Mouse (Mus musculus) MEL (cell line): ENCODE data around the gene Gm42791. TPM values are rescaled to one million over a fixed set of nuclear protein-coding genes. Genes with fewer than 3 reads are reported as not detected.

Experiments used
- DNase-seq: peaks from one replicate; pipeline ENCODE4 v3.0.0; 2011; ENCODE audit warnings: low read depth, low spot score
- H3K27ac ChIP-seq: 2 replicates; pipeline ENCODE4 v1.5.1; 2012; ENCODE audit warnings: low read depth, mild to moderate bottlenecking, control low read depth, low read length, moderate library complexity; ENCODE audit not compliant: control insufficient read depth
- H3K27me3 ChIP-seq, 2 experiments: fragments of 150-350 bp in 1 of 2; sonication (generic) in 1 of 2; 2 replicates each; pipeline ENCODE4 v1.6.1; 2012; ENCODE audit warnings: low read length in 2 of 2, mild to moderate bottlenecking in 2 of 2, improper control_type of control experiment in 1 of 2, moderate library complexity in 1 of 2; ENCODE audit not compliant: insufficient read depth in 2 of 2, control insufficient read depth in 1 of 2
- H3K36me3 ChIP-seq, 2 experiments: 2 replicates each; pipeline ENCODE4 v1.6.1; 2012 to 2014; ENCODE audit warnings: low read length in 2 of 2, improper control_type of control experiment in 1 of 2, inconsistent platforms in 1 of 2, mild to moderate bottlenecking in 1 of 2; ENCODE audit not compliant: insufficient read depth in 2 of 2, control insufficient read depth in 1 of 2
- H3K4me1 ChIP-seq, 2 experiments: fragments of 150-350 bp in 1 of 2; sonication (generic) in 1 of 2; 2 replicates each; pipeline ENCODE4 v1.6.1; 2012; ENCODE audit warnings: low read length in 2 of 2, improper control_type of control experiment in 1 of 2, mild to moderate bottlenecking in 1 of 2; ENCODE audit not compliant: insufficient read depth in 2 of 2, control insufficient read depth in 1 of 2
- H3K4me3 ChIP-seq, 2 experiments: fragments of 150-350 bp in 1 of 2; sonication (generic) in 1 of 2; 2 replicates each; pipeline ENCODE4 v1.5.1; 2012; ENCODE audit warnings: low read depth in 2 of 2, low read length in 2 of 2, mild to moderate bottlenecking in 2 of 2, moderate library complexity in 2 of 2, control low read depth in 1 of 2, improper control_type of control experiment in 1 of 2; ENCODE audit not compliant: control insufficient read depth in 1 of 2, insufficient read depth in 1 of 2
- H3K79me2 ChIP-seq: 2 replicates; pipeline ENCODE4 v1.6.1; 2012; ENCODE audit warnings: mild to moderate bottlenecking, low read length, moderate library complexity; ENCODE audit not compliant: control insufficient read depth, poor library complexity, insufficient read depth
- H3K9ac ChIP-seq: 2 replicates; pipeline ENCODE4 v1.6.1; 2012; ENCODE audit warnings: low read depth, mild to moderate bottlenecking, control low read depth, low read length, moderate library complexity; ENCODE audit not compliant: control insufficient read depth, poor library complexity, severe bottlenecking
- H3K9me3 ChIP-seq: fragments of 150-350 bp; sonication (generic); replicated peaks from 2 replicates; pipeline ENCODE4 v1.6.1; 2012; ENCODE audit warnings: mild to moderate bottlenecking, low read length, improper control_type of control experiment, moderate library complexity; ENCODE audit not compliant: insufficient read depth
- E2F4 ChIP-seq: IDR thresholded peaks from 2 replicates; pipeline ENCODE4 v1.6.1; 2011; ENCODE audit warnings: low read depth, low read length, improper control_type of control experiment, borderline replicate concordance
- GATA1 ChIP-seq: IDR thresholded peaks from 2 replicates; pipeline ENCODE4 v1.6.1; 2011; ENCODE audit warnings: low read depth, low read length, improper control_type of control experiment
- KAT2A ChIP-seq: conservative IDR thresholded peaks from 2 replicates; pipeline ENCODE4 v1.6.1; 2012; ENCODE audit warnings: low read depth, low read length, improper control_type of control experiment, inconsistent platforms
- MAFK ChIP-seq: IDR thresholded peaks from 2 replicates; pipeline ENCODE4 v1.6.1; 2011; ENCODE audit warnings: low read depth, mild to moderate bottlenecking, low read length, improper control_type of control experiment, borderline replicate concordance
- MAX ChIP-seq: IDR thresholded peaks from 2 replicates; pipeline ENCODE4 v1.6.1; 2011; ENCODE audit warnings: low read length, improper control_type of control experiment
- MYC ChIP-seq: IDR thresholded peaks from 2 replicates; pipeline ENCODE4 v1.6.1; 2011; ENCODE audit warnings: low read depth, mild to moderate bottlenecking, low read length, improper control_type of control experiment, moderate library complexity
- NELFE ChIP-seq: IDR thresholded peaks from 2 replicates; pipeline ENCODE4 v1.6.1; 2011; ENCODE audit warnings: low read depth, low read length, improper control_type of control experiment
- NRF1 ChIP-seq: IDR thresholded peaks from 2 replicates; pipeline ENCODE4 v1.6.1; 2014; ENCODE audit warnings: low read depth, mild to moderate bottlenecking, inconsistent platforms, low read length, improper control_type of control experiment, moderate library complexity; ENCODE audit not compliant: poor library complexity, insufficient read depth, severe bottlenecking
- SIN3A ChIP-seq: IDR thresholded peaks from 2 replicates; pipeline ENCODE4 v1.6.1; 2012; ENCODE audit warnings: low read length, improper control_type of control experiment, inconsistent platforms
- USF1 ChIP-seq: IDR thresholded peaks from 2 replicates; pipeline ENCODE4 v1.6.1; 2014; ENCODE audit warnings: low read depth, mild to moderate bottlenecking, inconsistent platforms, low read length, improper control_type of control experiment, moderate library complexity
- USF2 ChIP-seq, 2 experiments: IDR thresholded peaks; 2 replicates each; pipeline ENCODE4 v1.6.1; 2011 to 2012; ENCODE audit warnings: improper control_type of control experiment in 2 of 2, low read length in 2 of 2, borderline replicate concordance in 1 of 2, inconsistent platforms in 1 of 2, low read depth in 1 of 2, mild to moderate bottlenecking in 1 of 2; ENCODE audit not compliant: insufficient read depth in 1 of 2
- polyA plus RNA-seq, 2 experiments: library from polyadenylated mRNA; stranded (reverse) in 1 of 2; unstranded in 1 of 2; fragments of >175 nt in 1 of 2; fragments of >200 nt in 1 of 2; gene quantifications; 2 replicates each; pipeline versions ENCODE4 v1.2.1 to v1.2.4; 2012; ENCODE audit warnings: low replicate concordance in 2 of 2, low read depth in 1 of 2; ENCODE audit not compliant: insufficient read length in 2 of 2, insufficient read depth in 1 of 2, missing spikeins in 1 of 2
- total RNA-seq: library from RNA; depleted of rRNA; stranded (reverse); fragments of 300-350 nt; gene quantifications from 2 replicates; pipeline ENCODE4 v1.2.3, GENCODE M21; 2012

Gm42791 gene
- total and polyA plus RNA-seq, 3 experiments = 1.2 to 2.1 TPM; not detected in 1

DNA sequence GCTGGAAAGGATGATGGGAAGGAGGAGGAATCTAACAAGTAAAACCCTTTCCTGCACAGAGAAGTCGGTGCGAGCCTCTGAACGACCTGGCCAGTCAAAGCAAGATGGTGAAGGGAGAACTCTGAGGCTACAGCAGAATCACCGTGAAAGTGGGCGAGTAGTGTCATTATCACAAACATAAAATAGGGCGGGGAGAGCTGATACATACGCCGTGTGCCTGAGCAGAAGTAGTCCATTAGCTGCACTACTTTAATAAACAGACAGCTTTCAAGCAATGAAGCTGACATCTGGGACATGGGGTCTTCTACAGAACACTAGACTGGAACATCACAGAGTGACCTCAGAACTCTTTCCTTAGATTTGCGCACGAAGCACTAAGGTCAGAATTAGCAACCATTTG is 98.4 kb downstream of the Gm42791 start (continued):
- no peak for TF ChIP-seq USF2 (IDR thresholded peaks at IDR 0.05; ENCODE audit: borderline replicate concordance in 1 of 2, insufficient read depth in 1 of 2, low read depth in 1 of 2, low read length in 2 of 2)
- TF ChIP-seq MAFK = no peak
- TF ChIP-seq, all 39 proteins: peak for 12

DNA sequence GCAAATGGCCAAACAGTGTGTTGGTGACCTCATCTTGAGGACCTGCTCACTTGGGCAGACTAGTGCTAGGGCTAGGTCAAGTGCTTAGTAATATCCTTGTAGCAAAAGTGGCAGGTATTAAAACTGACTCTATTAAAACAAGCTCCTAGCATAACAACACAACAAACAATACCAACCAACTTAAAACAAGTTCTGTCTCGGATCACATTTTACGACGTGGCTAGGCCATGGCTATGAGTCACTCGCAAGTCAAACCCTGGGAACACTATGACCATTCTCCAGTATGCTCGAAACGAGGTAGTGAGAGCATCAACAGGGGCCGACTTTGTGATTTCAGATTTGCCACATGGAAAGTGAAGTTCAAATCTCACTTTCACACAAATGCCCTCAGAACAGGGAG is 99.1 kb downstream of the Gm42791 start:
- TF ChIP-seq MAX = 0 out of 2 replicates have a peak, but pooled peaks have one; percentile 27
- no peak for TF ChIP-seq USF1
- Histone ChIP-seq H3K4me3 (peak overlapping the region in 1 of 2 experiments; percentile 27; a peak in 1 of 4 replicates), H3K9me3 (no peaks in the 10 kb centered on the region), H3K9ac (peak overlapping the region; percentile 72), H3K79me2 (no peaks in the 10 kb centered on the region), H3K27me3 (no peaks in the 10 kb centered on the region), H3K4me1 (peaks cover 14 to 29% of the 10 kb centered on the region in 2 experiments), H3K27ac (peak overlapping the region; percentile 95), H3K36me3 (peaks cover 0 to 26% of the 10 kb centered on the region in 2 experiments; a peak in 2 of 4 replicates)
- peak; percentile 44 for DNase-seq

DNA sequence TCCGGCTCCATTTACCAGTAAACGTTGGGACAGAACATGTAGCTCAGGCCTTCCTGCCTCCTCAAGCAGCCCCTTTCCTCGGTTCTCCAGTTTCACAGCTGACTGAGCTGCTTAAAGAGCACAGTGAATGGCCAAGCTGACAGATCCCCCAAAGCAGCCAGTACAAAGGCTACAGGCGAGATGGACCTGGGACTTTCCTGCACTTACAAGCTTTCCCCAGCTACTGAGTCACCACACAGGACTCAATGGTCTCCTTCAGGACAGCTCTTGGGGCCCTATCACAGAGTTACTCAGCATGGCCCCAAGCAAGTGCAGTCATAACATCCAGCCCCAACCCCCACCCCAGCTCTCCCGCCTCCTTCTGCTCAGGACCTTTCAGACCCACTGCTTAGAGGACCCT is 99.9 kb downstream of the Gm42791 start:
- Histone ChIP-seq H3K27me3 (no peaks in the 10 kb centered on the region), H3K36me3 (peaks cover 0 to 26% of the 10 kb centered on the region in 2 experiments; a peak in 2 of 4 replicates)
- TF ChIP-seq KAT2A = no peak
- TF ChIP-seq, all 39 proteins: peak for 0
- DNase-seq = no peak
- Histone ChIP-seq H3K9me3 (no peaks in the 10 kb centered on the region), H3K27ac (no peak overlapping the region), H3K9ac (no peak overlapping the region), H3K79me2 (no peaks in the 10 kb centered on the region), H3K4me1 (peaks cover 14 to 29% of the 10 kb centered on the region in 2 experiments), H3K4me3 (no peak overlapping the region)

DNA sequence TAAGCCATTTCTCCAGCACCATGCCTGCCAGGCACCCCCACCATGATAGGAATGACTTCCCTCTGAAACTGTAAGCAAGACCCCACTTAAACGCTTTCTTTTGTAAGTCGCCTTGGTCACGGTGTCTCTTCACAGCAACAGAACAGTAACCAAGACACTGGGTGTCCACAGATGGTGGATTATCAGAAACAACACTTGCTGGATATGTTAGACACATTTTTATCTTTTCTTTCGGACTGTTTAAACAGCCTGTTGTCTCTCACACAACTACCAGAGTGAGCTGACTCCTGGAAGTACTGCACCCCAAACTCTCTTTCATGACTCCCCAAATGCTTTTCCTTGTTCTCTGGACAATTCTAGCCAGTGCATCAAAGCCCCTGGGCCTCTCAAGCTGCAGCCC is 104.7 kb downstream of the Gm42791 start:
- H3K36me3 ChIP-seq = peaks cover under 1 to 5% of the 10 kb centered on the region in 2 experiments; a peak in 3 of 4 replicates
- no peak for DNase-seq
- H3K9ac ChIP-seq = no peak overlapping the region
- H3K79me2 ChIP-seq = no peaks in the 10 kb centered on the region
- no peak overlapping the region for H3K27ac ChIP-seq
- peaks cover 0 to 2% of the 10 kb centered on the region in 2 experiments; a peak in 1 of 4 replicates for H3K4me1 ChIP-seq
- H3K4me3 ChIP-seq = no peak overlapping the region
- H3K9me3 ChIP-seq = no peaks in the 10 kb centered on the region
- no peaks in the 10 kb centered on the region for H3K27me3 ChIP-seq
- TF ChIP-seq NELFE (no peak), GATA1 (no peak), E2F4 (no peak), NRF1 (no peak), SIN3A (no peak), MYC (no peak)
